Mouse (Mus musculus) kidney, postnatal 0 days (tissue): Measurements from ENCODE around the gene Prpf40b. TPM values are rescaled to one million over a fixed set of nuclear protein-coding genes. Genes with fewer than 3 reads are reported as not detected.

ENCODE experiments used
- ATAC-seq: fragments of 200-750 bp; cut with Nextera tagmentation; replicated peaks from 2 replicates; pipeline ENCODE4 v1.8.0; 2017; ENCODE audit warnings: low read depth, moderate number of reproducible peaks, moderate TSS enrichment, moderate library complexity; ENCODE audit not compliant: low FRiP score
- DNase-seq: peaks from one replicate; pipeline ENCODE4 v3.0.0-alpha.2; 2016; ENCODE audit warnings: low spot score
- H3K27ac ChIP-seq: fragments of 300-500 bp; sonication (generic); 2 replicates; pipeline ENCODE4 v1.5.1; 2014; ENCODE audit warnings: mild to moderate bottlenecking
- H3K27me3 ChIP-seq: fragments of 300-500 bp; sonication (generic); 2 replicates; pipeline ENCODE4 v1.6.1; 2014; ENCODE audit warnings: low read length, mixed read lengths; ENCODE audit not compliant: insufficient read depth
- H3K36me3 ChIP-seq: fragments of 300-500 bp; sonication (generic); 2 replicates; pipeline ENCODE4 v1.6.1; 2014; ENCODE audit warnings: low read length, mixed read lengths; ENCODE audit not compliant: insufficient read depth
- H3K4me1 ChIP-seq: fragments of 300-500 bp; sonication (generic); replicated peaks from 2 replicates; pipeline ENCODE4 v1.6.1; 2014; ENCODE audit warnings: antibody characterized with exemption, low read length, mixed read lengths; ENCODE audit not compliant: insufficient read depth
- H3K4me2 ChIP-seq: fragments of 300-500 bp; sonication (generic); 2 replicates; pipeline ENCODE4 v1.6.1; 2014; ENCODE audit warnings: mild to moderate bottlenecking, low read length, moderate library complexity, mixed read lengths
- H3K4me3 ChIP-seq: fragments of 300-500 bp; sonication (generic); replicated peaks from 2 replicates; pipeline ENCODE4 v1.5.1; 2014; ENCODE audit warnings: low read depth, low read length
- H3K9ac ChIP-seq: fragments of 300-500 bp; sonication (generic); 2 replicates; pipeline ENCODE4 v1.6.1; 2014; ENCODE audit warnings: low read depth, low read length
- H3K9me3 ChIP-seq: fragments of 300-500 bp; sonication (generic); replicated peaks from 2 replicates; pipeline ENCODE4 v1.6.1; 2016; ENCODE audit warnings: low read length, inconsistent platforms, mixed read lengths
- CTCF ChIP-seq: IDR thresholded peaks from 2 replicates; pipeline ENCODE4 v1.5.1; 2016; ENCODE audit warnings: antibody characterized with exemption, low read depth, mild to moderate bottlenecking, moderate library complexity
- WGBS: fragments of 180-500 bp; shearing (Covaris S2); extraction: QIAGEN DNeasy Blood & Tissue Kit; methylation state at CpG from one replicate; pipeline ENCODE4 v1.1.7; 2014; 5-methylcytosine and 5-hydroxymethylcytosine counted together
- polyA plus RNA-seq: library from polyadenylated mRNA; unstranded; fragments of >200 nt; fragmentation: Nextera tagmentation; extraction: Ambion mirVana; gene quantifications from 2 replicates; pipeline ENCODE4 v1.2.1, GENCODE M21; 2015

Prpf40b gene
- polyA plus RNA-seq, 1 experiment from 2014 or later, result 38.3 TPM

DNA sequence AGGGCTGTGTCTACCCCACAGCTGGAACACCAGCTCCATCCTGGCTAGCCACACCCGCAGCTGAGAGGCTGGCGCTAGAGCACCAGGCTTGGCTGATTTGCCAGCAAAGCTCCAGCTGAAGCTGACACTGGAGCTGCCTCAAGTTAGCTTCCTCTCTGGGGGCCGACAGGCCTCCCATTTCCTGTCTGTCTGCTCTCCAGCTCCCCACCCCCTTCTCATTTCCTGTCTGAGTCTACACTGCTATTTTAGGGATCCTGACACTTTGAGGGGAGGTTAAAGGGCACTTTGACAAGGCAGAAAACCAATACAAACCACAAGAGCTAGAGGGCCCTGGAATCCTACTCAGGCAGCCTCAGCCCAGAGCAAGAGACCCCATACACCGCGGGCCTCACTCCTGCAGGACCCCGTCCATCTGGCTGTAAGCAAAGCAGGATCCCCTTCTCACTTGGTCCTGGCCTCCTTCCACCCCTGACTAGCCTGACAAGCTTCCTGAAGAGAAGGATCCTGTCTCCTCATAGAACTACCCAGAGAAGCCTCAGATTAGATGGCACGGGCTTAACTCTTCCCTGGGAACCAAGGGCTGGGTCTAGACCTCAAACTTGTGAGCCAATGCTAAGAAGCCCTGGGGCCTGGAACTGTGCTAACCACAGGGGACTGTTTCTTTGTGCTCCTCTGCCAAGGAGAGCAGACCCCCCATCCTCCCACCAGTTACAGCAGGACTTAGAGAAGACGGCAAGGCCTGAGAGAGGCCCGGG is 38.2 kb downstream of the Prpf40b start:
- Histone ChIP-seq H3K36me3 (peaks cover 3% of the 10 kb centered on the region; the same call in 1 of the 2 replicates), H3K9me3 (no peaks in the 10 kb centered on the region), H3K27ac (peak overlapping the region; percentile 93), H3K27me3 (no peaks in the 10 kb centered on the region), H3K9ac (no peak overlapping the region), H3K4me2 (peak overlapping the region; percentile 23), H3K4me3 (no peak overlapping the region), H3K4me1 (peaks cover 48% of the 10 kb centered on the region)
- DNase-seq (peak; percentile 98), ATAC-seq (peak; percentile 75)
- peak; percentile 41 for TF ChIP-seq CTCF
- 14% methylated on average over 9 of the region's 9 CpGs for WGBS

DNA sequence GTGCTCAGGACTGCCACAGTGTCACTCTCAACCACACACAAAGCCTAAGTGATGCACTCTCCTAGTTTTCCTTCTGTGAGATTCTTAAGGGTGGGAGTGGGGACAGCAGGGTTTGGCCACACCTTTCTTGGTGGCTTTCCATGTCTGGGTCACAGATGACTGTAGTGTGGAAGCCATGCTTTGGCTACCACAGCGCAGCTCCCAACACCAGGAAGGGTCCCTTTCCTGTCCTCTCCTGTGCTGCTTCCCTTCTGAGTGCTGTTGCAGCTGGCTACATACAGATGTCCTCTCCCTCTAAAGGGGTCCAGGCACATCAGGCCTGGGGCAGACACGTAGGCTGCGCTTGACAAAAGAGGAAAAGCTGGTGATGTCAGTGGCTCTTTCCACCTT is 38.8 kb downstream of the Prpf40b start:
- H3K9me3 ChIP-seq, result no peaks in the 10 kb centered on the region
- peaks cover 48% of the 10 kb centered on the region for H3K4me1 ChIP-seq
- TF ChIP-seq CTCF, result no peak
- H3K27me3 ChIP-seq, result no peaks in the 10 kb centered on the region
- H3K27ac ChIP-seq, result peak overlapping the region; percentile 93
- ATAC-seq, result peak; percentile 29; the same call in 1 of the 2 replicates
- 71% methylated on average over 3 of the region's 3 CpGs for WGBS
- no peak overlapping the region for H3K4me3 ChIP-seq
- no peak overlapping the region; the same call in 1 of the 2 replicates for H3K4me2 ChIP-seq
- 0 out of 2 replicates have a peak overlapping the region, but pooled peaks have one; percentile 41 for H3K9ac ChIP-seq
- DNase-seq, result peak; percentile 71
- peaks cover 2% of the 10 kb centered on the region; the same call in 1 of the 2 replicates for H3K36me3 ChIP-seq

DNA sequence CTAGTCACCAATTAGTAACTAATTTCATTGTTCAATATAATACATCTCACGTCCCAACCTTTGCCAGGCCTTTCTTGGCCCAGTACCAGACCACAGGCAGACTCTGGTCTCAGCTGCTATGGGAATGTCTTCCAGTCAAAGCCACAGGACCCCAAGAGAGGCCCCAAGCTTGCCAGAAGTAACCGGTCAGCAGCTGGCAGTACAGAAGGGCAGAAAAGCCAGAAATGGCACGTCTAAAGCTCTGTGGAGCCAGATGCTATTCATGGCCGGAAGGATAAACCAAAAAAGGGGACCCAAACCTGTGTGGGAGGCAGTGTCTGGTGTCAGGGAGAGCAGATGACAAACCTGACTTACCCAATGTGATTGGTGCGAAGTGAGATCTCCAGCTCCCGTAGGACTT is 39.6 kb downstream of the Prpf40b start:
- ATAC-seq, result no peak
- DNase-seq, result no peak
- TF ChIP-seq CTCF, result no peak
- Histone ChIP-seq H3K27ac (peak overlapping the region; percentile 93), H3K4me2 (no peak overlapping the region), H3K9me3 (no peaks in the 10 kb centered on the region), H3K9ac (peak overlapping the region; percentile 41), H3K27me3 (no peaks in the 10 kb centered on the region), H3K4me1 (peaks cover 55% of the 10 kb centered on the region), H3K4me3 (no peak overlapping the region), H3K36me3 (no peaks in the 10 kb centered on the region)
- 46% methylated on average over 6 of the region's 6 CpGs for WGBS

DNA sequence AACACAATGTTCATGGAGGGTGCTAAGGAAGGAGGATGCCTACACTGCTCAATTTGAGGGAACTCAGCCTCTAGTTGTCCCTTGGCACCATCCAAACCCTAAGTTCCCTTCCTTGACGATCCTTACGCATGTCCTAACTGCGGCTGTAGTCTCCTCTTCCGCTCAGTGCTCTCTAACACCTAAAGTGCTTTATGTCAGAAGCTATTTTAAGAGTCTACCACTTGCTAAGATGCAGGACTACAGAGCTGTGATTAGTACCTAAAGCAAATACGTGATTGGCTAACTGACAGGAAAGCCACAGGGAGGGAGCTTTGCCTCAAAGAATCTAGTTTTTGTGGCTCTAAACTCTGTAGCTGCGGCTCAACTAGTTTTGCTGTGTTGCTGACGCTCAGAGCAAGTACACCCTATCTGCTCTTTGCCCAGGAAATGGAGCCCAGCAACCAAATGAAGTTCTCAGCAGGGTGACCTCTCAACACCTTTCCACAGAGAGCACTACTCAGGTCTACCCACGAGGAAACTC is 41.0 kb downstream of the Prpf40b start:
- H3K36me3 ChIP-seq, result no peaks in the 10 kb centered on the region
- no peak overlapping the region for H3K4me2 ChIP-seq
- TF ChIP-seq CTCF, result no peak
- no peaks in the 10 kb centered on the region for H3K9me3 ChIP-seq
- H3K4me3 ChIP-seq, result no peak overlapping the region
- 66% methylated on average over 8 of the region's 8 CpGs for WGBS
- DNase-seq (no peak), ATAC-seq (no peak)
- no peak overlapping the region for H3K9ac ChIP-seq
- no peaks in the 10 kb centered on the region for H3K27me3 ChIP-seq
- H3K4me1 ChIP-seq, result peaks cover 64% of the 10 kb centered on the region
- H3K27ac ChIP-seq, result peak overlapping the region; percentile 93; the same call in 1 of the 2 replicates

DNA sequence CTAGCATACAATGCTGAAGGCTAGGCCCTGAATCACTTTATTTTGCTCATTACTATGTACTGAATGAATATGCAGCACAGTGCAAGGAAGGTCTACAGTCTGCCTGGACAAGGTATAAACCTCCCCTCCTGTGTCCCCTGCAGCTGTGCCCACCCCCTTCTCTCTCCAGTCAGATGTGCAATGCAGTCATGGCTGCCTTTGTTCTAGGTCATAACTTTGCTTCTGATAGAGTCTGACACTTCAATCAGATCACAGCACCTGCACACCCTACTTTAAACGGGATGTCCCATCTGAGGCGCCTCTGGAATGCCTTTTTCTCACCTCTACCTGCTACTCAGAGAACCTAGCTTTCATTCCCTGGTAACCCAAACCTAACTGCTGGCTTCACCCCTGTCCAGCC is 44.0 kb downstream of the Prpf40b start:
- Histone ChIP-seq H3K27me3 (no peaks in the 10 kb centered on the region), H3K27ac (no peak overlapping the region), H3K4me3 (no peak overlapping the region), H3K4me1 (peaks cover 62% of the 10 kb centered on the region), H3K4me2 (no peak overlapping the region), H3K36me3 (no peaks in the 10 kb centered on the region), H3K9ac (no peak overlapping the region), H3K9me3 (no peaks in the 10 kb centered on the region)
- TF ChIP-seq CTCF, result no peak
- WGBS, result 57% methylated on average over 2 of the region's 2 CpGs
- DNase-seq, result no peak
- no peak for ATAC-seq

DNA sequence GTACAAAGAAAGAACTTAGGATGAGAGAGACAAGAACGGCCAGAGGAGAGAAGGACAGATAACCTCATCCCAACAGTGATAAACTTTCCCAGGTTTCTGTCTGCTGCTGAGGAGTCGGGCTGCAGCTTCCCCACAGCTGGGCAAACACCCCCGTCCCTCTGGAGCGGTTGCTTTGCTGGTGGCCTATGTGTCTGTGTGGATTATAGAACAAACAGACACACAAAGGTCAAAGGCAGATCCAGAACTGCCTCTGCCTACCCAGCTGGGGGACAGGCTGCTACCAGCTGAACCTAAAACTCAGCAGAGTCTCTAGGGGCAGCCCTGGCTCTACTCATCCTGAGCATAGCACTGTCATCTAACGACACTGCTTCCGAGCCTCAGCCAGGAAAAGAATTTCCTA is 44.8 kb downstream of the Prpf40b start:
- DNase-seq, result no peak
- no peaks in the 10 kb centered on the region for H3K36me3 ChIP-seq
- no peak overlapping the region for H3K4me3 ChIP-seq
- H3K4me1 ChIP-seq, result peaks cover 58% of the 10 kb centered on the region
- 34% methylated on average over 6 of the region's 6 CpGs for WGBS
- TF ChIP-seq CTCF, result no peak
- no peaks in the 10 kb centered on the region for H3K27me3 ChIP-seq
- no peaks in the 10 kb centered on the region for H3K9me3 ChIP-seq
- no peak for ATAC-seq
- H3K9ac ChIP-seq, result no peak overlapping the region
- no peak overlapping the region for H3K4me2 ChIP-seq
- H3K27ac ChIP-seq, result no peak overlapping the region
